Mouse (Mus musculus): Measurements from ENCODE around the gene Dhx34. TPM values are rescaled to one million over a fixed set of nuclear protein-coding genes. Genes with fewer than 3 reads are reported as not detected.
A peak's percentile ranks its signal among the peaks of the same experiment; 100 is the strongest.

Gene Dhx34
- total and polyA plus RNA-seq, 2 experiments from 2014 or later = 9.7 to 16.0 TPM

GRCm38 (mm10) chr7:16172141-16172581, 49.7 kb downstream of the Dhx34 start:
- Histone ChIP-seq H3K9me3 (ENCODE audit: low read length) (no peaks in the 10 kb centered on the region), H3K9ac (0 out of 2 replicates have a peak overlapping the region, but pooled peaks have one; percentile 25), H3K27ac (ENCODE audit: low read depth, low read length) (no peak overlapping the region), H3K4me1 (ENCODE audit: insufficient read depth) (peaks cover 10% of the 10 kb centered on the region), H3K36me3 (ENCODE audit: insufficient read depth) (0 out of 2 replicates have a peak, but pooled peaks cover 2% of the 10 kb centered on the region), H3K27me3 (ENCODE audit: insufficient read depth, low read length) (no peaks in the 10 kb centered on the region), H3K4me3 (ENCODE audit: low read depth, low read length) (no peak overlapping the region), H3K4me2 (ENCODE audit: low read depth) (no peak overlapping the region)
- DNase-seq = no peak
- no peak for TF ChIP-seq CTCF (IDR thresholded peaks at IDR 0.05; ENCODE audit: low read depth)
- 0% methylated on average over 1 of the region's 1 CpGs for WGBS
- ATAC-seq = no peak

GRCm38 (mm10) chr7:16162036-16162435, 59.8 kb downstream of the Dhx34 start:
- H3K9me3 ChIP-seq (ENCODE audit: low read length) = no peaks in the 10 kb centered on the region
- no peak overlapping the region for H3K9ac ChIP-seq
- ATAC-seq = 0 out of 2 replicates have a peak, but pooled peaks have one; percentile 11
- no peak overlapping the region for H3K27ac ChIP-seq (ENCODE audit: low read depth, low read length)
- peak; percentile 43 for DNase-seq
- no peaks in the 10 kb centered on the region for H3K36me3 ChIP-seq (ENCODE audit: insufficient read depth)
- 63% methylated on average over 7 of the region's 7 CpGs for WGBS
- H3K4me2 ChIP-seq (ENCODE audit: low read depth) = no peak overlapping the region
- H3K4me3 ChIP-seq (ENCODE audit: low read depth, low read length) = no peak overlapping the region
- peaks cover 9% of the 10 kb centered on the region for H3K27me3 ChIP-seq (ENCODE audit: insufficient read depth, low read length)
- H3K4me1 ChIP-seq (ENCODE audit: insufficient read depth) = no peaks in the 10 kb centered on the region
- TF ChIP-seq CTCF (IDR thresholded peaks at IDR 0.05; ENCODE audit: low read depth) = no peak

- TF ChIP-seq CTCF (IDR thresholded peaks at IDR 0.05; ENCODE audit: low read depth) = 0 out of 2 replicates have a peak, but pooled peaks have one; percentile 9
- Histone ChIP-seq H3K27ac (ENCODE audit: low read depth, low read length) (no peak overlapping the region), H3K4me2 (ENCODE audit: low read depth) (no peak overlapping the region), H3K9ac (no peak overlapping the region), H3K9me3 (ENCODE audit: low read length) (no peaks in the 10 kb centered on the region), H3K36me3 (ENCODE audit: insufficient read depth) (no peaks in the 10 kb centered on the region), H3K4me3 (ENCODE audit: low read depth, low read length) (no peak overlapping the region), H3K4me1 (ENCODE audit: insufficient read depth) (no peaks in the 10 kb centered on the region), H3K27me3 (ENCODE audit: insufficient read depth, low read length) (peaks cover 9% of the 10 kb centered on the region)
- no peak for DNase-seq
- 92% methylated on average over 9 of the region's 9 CpGs for WGBS
- no peak for ATAC-seq
These were observed 60.5 kb downstream of the Dhx34 start for GRCm38 (mm10) chr7:16161302-16161701.

GRCm38 (mm10) chr7:16160702-16161101, 61.1 kb downstream of the Dhx34 start:
- WGBS = 79% methylated on average over 3 of the region's 3 CpGs
- H3K27me3 ChIP-seq (ENCODE audit: insufficient read depth, low read length) = peaks cover 9% of the 10 kb centered on the region
- H3K36me3 ChIP-seq (ENCODE audit: insufficient read depth) = no peaks in the 10 kb centered on the region
- no peaks in the 10 kb centered on the region for H3K4me1 ChIP-seq (ENCODE audit: insufficient read depth)
- DNase-seq (no peak), ATAC-seq (no peak)
- TF ChIP-seq CTCF (IDR thresholded peaks at IDR 0.05; ENCODE audit: low read depth) = no peak
- H3K4me2 ChIP-seq (ENCODE audit: low read depth) = no peak overlapping the region
- H3K9ac ChIP-seq = no peak overlapping the region
- H3K4me3 ChIP-seq (ENCODE audit: low read depth, low read length) = no peak overlapping the region
- no peaks in the 10 kb centered on the region for H3K9me3 ChIP-seq (ENCODE audit: low read length)
- H3K27ac ChIP-seq (ENCODE audit: low read depth, low read length) = no peak overlapping the region

DNA sequence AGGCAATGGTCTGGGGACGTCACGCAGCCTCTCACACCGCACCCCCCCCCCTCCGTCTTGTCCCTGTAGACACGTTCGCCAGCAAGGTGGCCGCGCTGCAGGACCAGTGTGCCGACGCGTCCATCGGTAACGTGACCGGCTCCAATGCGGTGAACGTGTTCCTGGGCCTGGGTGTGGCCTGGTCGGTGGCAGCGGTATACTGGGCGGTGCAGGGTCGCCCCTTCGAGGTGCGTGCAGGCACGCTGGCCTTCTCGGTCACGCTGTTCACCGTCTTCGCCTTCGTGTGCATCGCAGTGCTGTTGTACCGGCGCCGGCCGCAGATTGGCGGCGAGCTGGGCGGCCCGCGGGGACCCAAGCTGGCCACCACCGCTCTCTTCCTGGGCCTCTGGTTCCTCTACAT, 63.1 kb downstream of the Dhx34 start:
- no peak for ATAC-seq
- H3K9ac ChIP-seq = peak overlapping the region; percentile 15
- no peak overlapping the region; the same call in 1 of the 2 replicates for H3K4me2 ChIP-seq (ENCODE audit: low read depth)
- no peaks in the 10 kb centered on the region for H3K9me3 ChIP-seq (ENCODE audit: low read length)
- 10% methylated on average over 39 of the region's 39 CpGs for WGBS
- no peaks in the 10 kb centered on the region for H3K36me3 ChIP-seq (ENCODE audit: insufficient read depth)
- H3K4me3 ChIP-seq (ENCODE audit: low read depth, low read length) = no peak overlapping the region
- H3K27ac ChIP-seq (ENCODE audit: low read depth, low read length) = no peak overlapping the region
- H3K4me1 ChIP-seq (ENCODE audit: insufficient read depth) = no peaks in the 10 kb centered on the region
- peaks cover 9% of the 10 kb centered on the region for H3K27me3 ChIP-seq (ENCODE audit: insufficient read depth, low read length)
- TF ChIP-seq CTCF (IDR thresholded peaks at IDR 0.05; ENCODE audit: low read depth) = no peak
- no peak for DNase-seq

GRCm38 (mm10) chr7:16156105-16156714, 65.6 kb downstream of the Dhx34 start:
- Histone ChIP-seq H3K4me3 (ENCODE audit: low read depth, low read length) (no peak overlapping the region), H3K9me3 (ENCODE audit: low read length) (no peaks in the 10 kb centered on the region), H3K27ac (ENCODE audit: low read depth, low read length) (no peak overlapping the region), H3K9ac (no peak overlapping the region), H3K27me3 (ENCODE audit: insufficient read depth, low read length) (peaks cover 9% of the 10 kb centered on the region), H3K4me2 (ENCODE audit: low read depth) (no peak overlapping the region), H3K36me3 (ENCODE audit: insufficient read depth) (no peaks in the 10 kb centered on the region), H3K4me1 (ENCODE audit: insufficient read depth) (no peaks in the 10 kb centered on the region)
- ATAC-seq = no peak
- no peak for DNase-seq
- no peak for TF ChIP-seq CTCF (IDR thresholded peaks at IDR 0.05; ENCODE audit: low read depth)
- WGBS = 76% methylated on average over 8 of the region's 8 CpGs

DNA sequence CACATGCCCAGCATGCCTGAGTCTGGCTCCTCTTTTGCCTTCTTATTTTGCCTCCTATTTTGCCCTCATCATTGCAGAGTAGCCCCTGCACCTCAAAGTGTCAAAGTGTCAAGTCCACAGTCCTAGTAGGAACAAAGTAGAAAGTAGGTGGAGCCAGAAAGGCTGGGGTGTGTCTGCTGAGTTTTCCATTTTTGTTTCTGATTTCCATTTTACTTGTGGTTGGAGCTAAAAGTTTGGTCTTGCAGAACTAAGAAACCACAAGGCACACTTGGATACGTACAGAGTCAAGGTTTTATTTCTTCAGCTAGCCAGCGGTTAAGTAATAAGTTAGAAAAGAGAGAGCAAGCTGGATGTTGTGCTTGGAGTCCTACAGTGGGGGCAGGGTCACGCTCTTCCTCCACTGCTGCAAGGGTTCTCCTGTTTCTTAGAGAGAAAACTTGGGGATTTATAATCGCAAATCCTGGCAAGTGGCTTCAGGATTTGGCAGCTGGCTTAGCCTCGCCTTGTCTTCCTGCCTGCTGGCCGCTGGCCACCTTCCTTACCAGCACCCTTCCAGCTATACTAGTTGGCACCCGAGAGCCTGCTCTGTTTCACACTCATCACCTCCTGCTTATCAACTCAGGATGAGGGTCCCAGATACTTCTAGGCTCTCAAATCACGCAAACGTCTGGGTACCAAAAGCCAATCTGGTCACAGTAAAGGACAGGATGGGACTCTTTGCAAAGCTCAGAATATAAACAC, 66.5 kb downstream of the Dhx34 start:
- no peak for TF ChIP-seq CTCF (IDR thresholded peaks at IDR 0.05; ENCODE audit: low read depth)
- Histone ChIP-seq H3K9me3 (ENCODE audit: low read length) (no peaks in the 10 kb centered on the region), H3K27me3 (ENCODE audit: insufficient read depth, low read length) (peaks cover 9% of the 10 kb centered on the region), H3K4me2 (ENCODE audit: low read depth) (no peak overlapping the region), H3K36me3 (ENCODE audit: insufficient read depth) (no peaks in the 10 kb centered on the region), H3K9ac (no peak overlapping the region), H3K27ac (ENCODE audit: low read depth, low read length) (no peak overlapping the region), H3K4me3 (ENCODE audit: low read depth, low read length) (no peak overlapping the region), H3K4me1 (ENCODE audit: insufficient read depth) (no peaks in the 10 kb centered on the region)
- 58% methylated on average over 9 of the region's 9 CpGs for WGBS
- ATAC-seq (peak; percentile 50), DNase-seq (peak; percentile 72)
